Mouse (Mus musculus): ENCODE measurements around the gene Aspa. TPM values are rescaled to one million over a fixed set of nuclear protein-coding genes. Genes with fewer than 3 reads are reported as not detected.
"Not testable (repeated sequence)": the region's sequence is repeated elsewhere in the genome, so short reads cannot be mapped to it uniquely, and the experiment has no call there.

Aspa gene
- polyA plus RNA-seq (2011; ENCODE audit: insufficient read depth, insufficient read length, low replicate concordance, missing spikeins), result 1.7 and 2.0 TPM in 2 replicates

DNA sequence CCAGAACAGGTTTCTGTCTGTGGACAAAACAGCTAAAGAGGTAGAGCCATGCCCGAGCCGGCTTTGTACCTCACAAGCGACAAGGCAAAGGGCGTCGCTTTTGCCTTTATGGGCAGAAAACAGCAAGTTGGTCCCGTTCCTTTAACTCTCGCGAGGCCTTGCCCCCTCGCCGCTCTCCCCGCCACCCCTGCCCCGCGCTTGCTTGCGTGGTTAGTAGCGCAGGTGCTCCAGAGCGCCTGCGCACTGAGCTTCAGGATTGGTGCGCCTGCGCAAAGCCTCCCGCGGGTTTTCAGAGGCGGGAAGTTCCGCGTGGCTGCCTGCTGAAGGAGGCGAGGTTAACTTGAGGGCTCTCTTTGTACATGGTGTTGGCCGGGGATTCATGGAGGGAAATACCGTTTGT is at the start of gene Aspa, which contains the start of the genes Gm49340 and Spata22:
Gene Aspa, minus strand, starts transcription at position 155 of the 400 bp plus-strand sequence.
Gene Gm49340, plus strand, starts transcription at position 300 of the 400 bp plus-strand sequence.
Gene Spata22, plus strand, starts transcription at position 300 of the 400 bp plus-strand sequence.
- no peak within 1 kb of the TSS for H3K4me3 ChIP-seq (replicated peaks; ENCODE audit: control insufficient read depth, low read depth, low read length)
- H3K4me1 ChIP-seq (ENCODE audit: control insufficient read depth, insufficient read depth, low read length), result no peaks in the 10 kb centered on the region
- TF ChIP-seq CTCF (IDR thresholded peaks at IDR 0.05; ENCODE audit: control insufficient read depth, insufficient read depth, low read length) (no peak), POLR2A (IDR thresholded peaks at IDR 0.05; ENCODE audit: borderline replicate concordance, control insufficient read depth, low read depth, low read length) (no peak)
- 83% methylated on average over 27 of the region's 27 CpGs for WGBS
- H3K27ac ChIP-seq (ENCODE audit: control insufficient read depth, insufficient read depth, low read depth, low read length, poor library complexity), result no peak within 1 kb of the TSS

GRCm38 (mm10) chr11:73370946-73371345 is 41.5 kb upstream of the Aspa start, which contains the start of gene Olfr376:
Gene Olfr376 (plus strand): TSS chr11:73371246.
- TF ChIP-seq CTCF (IDR thresholded peaks at IDR 0.05; ENCODE audit: control insufficient read depth, insufficient read depth, low read length), result no peak
- WGBS, result 71% methylated on average over 2 of the region's 2 CpGs

GRCm38 (mm10) chr11:73350483-73350882 is 21.1 kb upstream of the Aspa start, which contains the start of gene Olfr20:
Gene Olfr20 (plus strand): TSS chr11:73350783.
- Histone ChIP-seq H3K27ac (ENCODE audit: control insufficient read depth, insufficient read depth, low read depth, low read length, poor library complexity) (no peak within 1 kb of the TSS), H3K4me3 (replicated peaks; ENCODE audit: control insufficient read depth, low read depth, low read length) (no peak within 1 kb of the TSS), H3K4me1 (ENCODE audit: control insufficient read depth, insufficient read depth, low read length) (no peaks in the 10 kb centered on the region)
- TF ChIP-seq CTCF (IDR thresholded peaks at IDR 0.05; ENCODE audit: control insufficient read depth, insufficient read depth, low read length), result no peak
- no peak for TF ChIP-seq POLR2A (IDR thresholded peaks at IDR 0.05; ENCODE audit: borderline replicate concordance, control insufficient read depth, low read depth, low read length)
- WGBS, result 41% methylated on average over 3 of the region's 3 CpGs

More at GRCm38 (mm10) chr11:73370946-73371345, 41.5 kb upstream of the Aspa start, which contains the start of gene Olfr376:
- Histone ChIP-seq H3K27ac (ENCODE audit: control insufficient read depth, insufficient read depth, low read depth, low read length, poor library complexity) (no peak within 1 kb of the TSS), H3K4me3 (replicated peaks; ENCODE audit: control insufficient read depth, low read depth, low read length) (no peak within 1 kb of the TSS), H3K4me1 (ENCODE audit: control insufficient read depth, insufficient read depth, low read length) (no peaks in the 10 kb centered on the region)

DNA sequence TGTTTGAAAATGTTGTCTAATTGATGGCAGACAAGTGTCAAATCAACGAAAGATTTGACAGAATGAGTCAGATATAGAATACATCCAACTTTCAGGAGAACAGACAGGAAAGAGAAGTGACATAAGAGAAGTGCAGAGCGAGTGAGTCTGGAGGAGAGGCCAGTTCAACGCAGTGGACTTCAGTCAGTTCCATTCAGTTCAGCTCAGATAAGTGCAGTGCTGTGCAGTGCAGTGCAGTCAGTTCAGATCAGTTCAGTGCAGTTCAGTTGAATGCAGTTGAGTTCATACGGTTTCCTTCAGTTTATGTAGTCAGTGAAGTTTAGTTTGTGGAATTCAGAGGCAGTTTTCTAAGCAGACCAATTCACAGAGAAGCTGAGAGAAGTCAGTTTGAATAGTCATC is 7.5 kb upstream of the Aspa start:
- Histone ChIP-seq H3K4me1 (ENCODE audit: control insufficient read depth, insufficient read depth, low read length) (no peaks in the 10 kb centered on the region), H3K4me3 (replicated peaks; ENCODE audit: control insufficient read depth, low read depth, low read length) (no peak overlapping the region), H3K27ac (ENCODE audit: control insufficient read depth, insufficient read depth, low read depth, low read length, poor library complexity) (no peak overlapping the region)
- TF ChIP-seq CTCF (IDR thresholded peaks at IDR 0.05; ENCODE audit: control insufficient read depth, insufficient read depth, low read length), result no peak
- no peak for TF ChIP-seq POLR2A (IDR thresholded peaks at IDR 0.05; ENCODE audit: borderline replicate concordance, control insufficient read depth, low read depth, low read length)
- WGBS, result 72% methylated on average over 4 of the region's 4 CpGs

DNA sequence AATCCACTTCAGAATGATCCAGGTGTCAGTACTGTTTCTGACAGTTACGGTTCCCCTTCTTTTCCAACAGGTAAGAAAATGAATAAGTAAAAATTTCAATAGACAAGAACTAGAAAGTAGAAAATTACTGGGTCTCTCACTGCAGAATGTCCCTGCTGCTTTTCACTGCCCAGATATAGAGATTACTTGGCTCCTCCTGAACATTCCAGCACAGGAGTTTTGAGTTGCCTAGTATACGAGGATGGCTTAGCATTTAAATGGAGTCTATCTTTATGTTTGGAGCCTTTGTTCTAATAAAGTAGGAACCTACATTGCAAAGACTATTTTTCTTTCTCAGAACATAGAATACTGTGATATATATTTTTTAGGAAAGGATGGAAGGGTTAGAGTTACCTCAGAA is 4.0 kb upstream of the Aspa start:
- Histone ChIP-seq H3K4me1 (ENCODE audit: control insufficient read depth, insufficient read depth, low read length) (no peaks in the 10 kb centered on the region), H3K4me3 (replicated peaks; ENCODE audit: control insufficient read depth, low read depth, low read length) (no peak overlapping the region), H3K27ac (ENCODE audit: control insufficient read depth, insufficient read depth, low read depth, low read length, poor library complexity) (no peak overlapping the region)
- WGBS, result 71% methylated on average over 2 of the region's 2 CpGs
- TF ChIP-seq POLR2A (IDR thresholded peaks at IDR 0.05; ENCODE audit: borderline replicate concordance, control insufficient read depth, low read depth, low read length) (no peak), CTCF (IDR thresholded peaks at IDR 0.05; ENCODE audit: control insufficient read depth, insufficient read depth, low read length) (no peak)

DNA sequence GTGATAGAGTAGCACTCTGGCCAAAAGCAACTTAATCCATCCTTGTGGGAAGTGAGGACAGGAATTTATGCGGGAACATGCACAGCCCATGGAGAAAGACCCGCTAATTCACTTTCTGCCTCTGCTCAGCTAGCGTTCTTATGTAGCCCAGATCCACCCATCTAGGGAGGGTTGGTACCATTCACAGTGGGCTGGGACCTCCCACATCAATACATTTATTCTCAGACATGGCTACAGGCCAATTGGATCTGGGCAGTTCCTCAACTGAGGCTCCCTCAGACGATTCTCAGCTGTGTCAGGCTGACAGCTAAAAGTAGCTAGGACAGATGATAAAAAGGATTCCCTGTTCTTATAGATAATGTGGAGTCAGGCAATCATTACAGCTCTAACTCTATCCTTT is 2.0 kb downstream of the Aspa start:
- H3K27ac ChIP-seq (ENCODE audit: control insufficient read depth, insufficient read depth, low read depth, low read length, poor library complexity), result no peak overlapping the region
- TF ChIP-seq POLR2A (IDR thresholded peaks at IDR 0.05; ENCODE audit: borderline replicate concordance, control insufficient read depth, low read depth, low read length) (no peak), CTCF (IDR thresholded peaks at IDR 0.05; ENCODE audit: control insufficient read depth, insufficient read depth, low read length) (no peak)
- 68% methylated on average over 4 of the region's 4 CpGs for WGBS

DNA sequence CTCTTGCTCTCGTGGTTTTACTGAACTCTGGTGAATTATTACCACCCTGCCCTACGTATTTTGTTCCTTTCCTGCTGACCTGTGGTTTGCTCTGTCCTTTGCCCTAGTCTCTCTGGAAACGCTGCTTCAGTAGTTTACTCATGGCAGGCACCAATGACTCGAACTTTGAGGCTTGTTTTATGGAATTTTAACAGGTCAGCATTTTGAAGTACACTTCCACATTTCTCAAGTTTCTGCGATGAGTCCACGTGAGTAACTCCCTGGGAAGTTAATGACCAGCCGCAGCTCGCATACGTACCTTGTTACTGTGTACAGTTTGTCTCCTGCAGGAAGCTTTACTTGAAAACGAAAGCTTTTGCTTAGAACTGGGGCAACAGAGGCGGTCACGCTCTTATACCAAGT is 2.9 kb downstream of the Aspa start:
- H3K4me3 ChIP-seq (replicated peaks; ENCODE audit: control insufficient read depth, low read depth, low read length), result no peak overlapping the region
- WGBS, result 16% methylated on average over 12 of the region's 12 CpGs
- TF ChIP-seq POLR2A (IDR thresholded peaks at IDR 0.05; ENCODE audit: borderline replicate concordance, control insufficient read depth, low read depth, low read length), result no peak
- no peak for TF ChIP-seq CTCF (IDR thresholded peaks at IDR 0.05; ENCODE audit: control insufficient read depth, insufficient read depth, low read length)
- no peak overlapping the region for H3K27ac ChIP-seq (ENCODE audit: control insufficient read depth, insufficient read depth, low read depth, low read length, poor library complexity)
- H3K4me1 ChIP-seq (ENCODE audit: control insufficient read depth, insufficient read depth, low read length), result no peaks in the 10 kb centered on the region

More for the DNA sequence above, 2.0 kb downstream of the Aspa start:
- Histone ChIP-seq H3K4me1 (ENCODE audit: control insufficient read depth, insufficient read depth, low read length) (no peaks in the 10 kb centered on the region), H3K4me3 (replicated peaks; ENCODE audit: control insufficient read depth, low read depth, low read length) (no peak overlapping the region)

DNA sequence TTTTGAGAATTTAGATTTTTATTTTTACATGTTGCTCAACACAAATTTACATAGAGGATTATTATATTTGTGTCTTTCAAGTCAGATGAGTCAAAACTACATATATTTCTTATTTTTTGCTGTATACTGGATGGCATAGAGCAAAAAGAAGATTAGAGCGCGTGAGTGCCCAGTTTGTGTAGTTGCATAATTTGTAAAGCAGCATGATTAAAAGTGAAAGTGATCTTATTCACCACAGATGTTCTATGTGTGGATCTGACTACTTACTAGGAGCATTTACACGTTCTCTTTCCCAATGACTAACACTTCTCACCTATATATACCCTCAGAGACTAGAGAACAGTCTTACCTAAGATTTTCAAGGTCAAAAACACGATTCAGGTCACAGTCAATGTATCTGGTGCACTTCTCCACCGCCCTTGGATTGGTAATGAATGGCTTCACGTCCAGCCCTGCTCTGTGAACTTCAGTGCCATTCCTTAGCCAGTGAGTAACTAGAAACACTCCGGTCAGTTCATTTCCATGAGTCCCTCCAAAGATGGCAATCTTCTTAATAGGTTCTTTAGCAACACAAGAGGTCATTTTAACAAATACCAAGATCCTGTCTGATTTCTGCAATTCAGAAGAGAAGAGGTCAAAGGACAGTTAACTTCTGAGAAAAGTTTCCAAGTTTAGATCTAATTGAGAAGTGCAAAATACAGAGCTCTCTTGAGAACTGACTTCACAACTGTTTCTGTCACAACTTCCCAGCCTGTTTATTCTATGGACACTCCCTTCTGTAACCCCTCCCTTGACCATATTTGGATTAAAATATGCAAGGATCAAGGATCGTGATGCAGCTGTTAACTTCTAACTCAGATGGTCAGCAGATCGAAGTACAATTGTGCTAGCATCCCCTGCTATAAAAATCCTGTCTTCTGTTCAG is 5.2 kb downstream of the Aspa start:
- Histone ChIP-seq H3K27ac (ENCODE audit: control insufficient read depth, insufficient read depth, low read depth, low read length, poor library complexity) (no peak overlapping the region), H3K4me3 (replicated peaks; ENCODE audit: control insufficient read depth, low read depth, low read length) (no peak overlapping the region), H3K4me1 (ENCODE audit: control insufficient read depth, insufficient read depth, low read length) (no peaks in the 10 kb centered on the region)
- WGBS, result 59% methylated on average over 9 of the region's 9 CpGs
- TF ChIP-seq CTCF (IDR thresholded peaks at IDR 0.05; ENCODE audit: control insufficient read depth, insufficient read depth, low read length) (no peak), POLR2A (IDR thresholded peaks at IDR 0.05; ENCODE audit: borderline replicate concordance, control insufficient read depth, low read depth, low read length) (no peak)

DNA sequence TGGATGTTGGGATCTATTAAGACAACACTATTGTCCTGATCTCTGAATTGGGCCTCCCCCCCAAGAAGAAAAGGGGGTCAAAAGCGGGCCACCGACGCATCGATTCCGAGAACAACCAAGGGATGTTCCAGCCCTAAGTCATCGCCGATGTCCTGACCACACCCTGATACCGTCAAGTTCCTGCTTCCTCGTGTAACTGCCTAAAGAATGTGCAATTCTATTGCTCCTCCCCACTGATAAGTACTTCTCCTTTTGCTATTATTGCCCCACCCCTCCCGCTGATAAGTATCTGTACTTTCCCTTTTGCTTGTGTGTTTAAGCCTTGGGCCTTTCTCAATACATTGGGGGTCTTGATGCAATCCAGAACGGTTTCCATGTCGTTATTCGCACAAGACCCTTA is 8.3 kb downstream of the Aspa start:
- WGBS, result 72% methylated on average over 13 of the region's 13 CpGs
- H3K4me1 ChIP-seq (ENCODE audit: control insufficient read depth, insufficient read depth, low read length); H3K27ac ChIP-seq (ENCODE audit: control insufficient read depth, insufficient read depth, low read depth, low read length, poor library complexity); H3K4me3 ChIP-seq (replicated peaks; ENCODE audit: control insufficient read depth, low read depth, low read length): not testable (repeated sequence)

- not testable (repeated sequence) for H3K27ac ChIP-seq (ENCODE audit: control insufficient read depth, insufficient read depth, low read depth, low read length, poor library complexity); H3K4me1 ChIP-seq (ENCODE audit: control insufficient read depth, insufficient read depth, low read length)
- WGBS, result 76% methylated on average over 2 of the region's 2 CpGs
Observed at GRCm38 (mm10) chr11:73318581-73318980, 10.8 kb downstream of the Aspa start.

More at GRCm38 (mm10) chr11:73318581-73318980, 10.8 kb downstream of the Aspa start:
- not testable (repeated sequence) for H3K4me3 ChIP-seq (replicated peaks; ENCODE audit: control insufficient read depth, low read depth, low read length)
